Mouse (Mus musculus) adipose tissue, adult 10 weeks (tissue): Measurements from ENCODE around the gene Ndufaf2. TPM values are rescaled to one million over a fixed set of nuclear protein-coding genes. Genes with fewer than 3 reads are reported as not detected.

Experiments used
- polyA plus RNA-seq: library from polyadenylated mRNA; stranded (reverse); fragments of 350-450 nt; fragmentation: Illumina TruSeq; extraction: RNeasy Lipid Tissue Mini Kit (QIAGEN cat#74804); gene quantifications from one replicate; pipeline ENCODE4 v1.2.3, GENCODE M21; 2014; ENCODE audit warnings: low read depth, low replicate concordance

The Ndufaf2 gene
- 32.5 TPM for polyA plus RNA-seq

DNA sequence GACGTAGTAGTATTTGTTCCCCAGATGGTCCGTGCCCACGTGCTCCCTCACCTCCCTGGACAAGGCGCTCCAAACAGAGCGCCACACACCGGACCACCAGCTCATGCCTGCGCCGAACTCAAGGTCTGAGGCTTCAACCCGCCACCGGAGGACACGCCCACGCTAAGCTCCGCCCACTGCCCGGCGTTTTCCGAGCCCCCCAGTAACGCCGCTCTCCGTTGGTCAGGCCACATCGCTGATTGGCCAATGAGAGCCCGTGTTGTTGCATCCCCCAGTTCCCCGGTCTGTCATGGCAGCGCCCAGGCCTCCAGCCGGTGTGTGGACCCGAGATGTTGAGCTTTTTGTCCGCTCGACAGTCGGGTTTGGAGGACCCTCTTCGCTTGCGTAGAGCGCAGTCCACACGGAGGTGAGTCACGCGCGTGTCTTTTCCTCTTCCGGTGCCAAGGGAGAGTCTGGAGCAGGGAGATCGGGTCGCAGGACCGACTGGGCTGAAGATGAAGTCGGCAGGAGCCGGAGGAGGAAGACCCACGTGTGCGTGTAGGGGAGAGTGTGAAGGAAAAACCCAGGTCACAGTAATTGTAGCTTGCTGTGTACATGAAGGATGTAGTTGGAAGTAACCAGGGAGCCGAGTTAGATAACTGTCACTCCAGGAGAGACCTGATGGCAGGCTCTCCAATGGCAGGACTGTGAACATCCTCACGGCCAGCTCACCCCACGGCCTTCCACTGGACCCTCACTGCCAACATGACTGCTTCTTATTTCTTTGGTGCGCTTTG lies at the start of gene Ndufaf2, which contains the start of gene Ercc8:
TSS of gene Ndufaf2 (minus strand) at position 159 of the 776 bp plus-strand sequence.
TSS of gene Ercc8 (plus strand) at position 267 of the 776 bp plus-strand sequence.

DNA sequence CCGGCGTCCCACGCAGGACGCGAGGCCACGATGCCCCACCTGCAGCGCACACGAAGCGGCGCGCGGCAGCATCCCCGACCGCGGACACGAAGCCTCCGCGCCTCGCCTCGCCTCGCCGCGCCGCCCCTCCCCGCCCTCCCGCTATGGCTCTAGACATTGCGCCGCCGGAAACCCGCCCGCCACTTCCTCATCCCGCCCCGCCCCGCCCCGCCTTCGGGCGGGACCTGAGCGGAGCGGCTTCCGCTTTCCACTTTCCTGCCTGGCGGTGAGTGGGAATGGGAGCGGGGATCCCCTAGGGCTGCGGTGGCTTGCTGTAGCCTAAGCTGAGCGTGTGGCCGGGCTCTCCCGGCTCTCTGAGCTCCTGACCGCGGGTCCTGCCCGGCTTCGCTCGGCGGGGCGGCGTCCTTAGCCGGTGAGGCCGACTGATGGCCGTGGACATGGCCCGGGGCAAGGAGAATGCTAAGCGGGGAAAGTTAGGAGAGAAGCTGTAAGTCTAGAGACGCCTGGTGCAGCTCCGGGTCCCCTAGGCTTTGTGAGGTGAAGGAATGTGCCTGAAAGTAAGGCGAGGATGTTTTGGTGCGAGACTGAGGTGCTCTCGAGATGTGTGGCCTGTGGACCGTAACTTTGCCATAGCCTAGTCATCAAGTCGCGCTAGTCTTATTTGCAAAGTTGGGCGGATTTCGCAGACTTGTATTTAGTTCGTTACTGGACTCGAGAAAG lies 114.0 kb downstream of the Ndufaf2 start, which contains the start of gene Smim15:
TSS of gene Smim15 (plus strand) at position 225 of the 720 bp plus-strand sequence.

Other genes starting within 250 kb of the Ndufaf2 start
- 32.5 TPM for gene Smim15, start 114.2 kb downstream of the Ndufaf2 start, polyA plus RNA-seq
- gene Ercc8, start 108 bp upstream of the Ndufaf2 start, polyA plus RNA-seq: 4.5 TPM
- 2.5 TPM for gene Elovl7, start 55.8 kb upstream of the Ndufaf2 start, polyA plus RNA-seq
- 0.24 TPM for gene Depdc1b, start 157.7 kb upstream of the Ndufaf2 start, polyA plus RNA-seq